In genomic region chr6:101534214-101535052, GRCm38 (mm10) we compare ENCODE assay signal across 9 mouse cellular contexts.
DNase-seq lines count a peak whose midpoint lies in the region; ATAC-seq and TF ChIP-seq lines count a peak whose summit lies in the region.
"Had no signal": no experiment of that assay in that cellular context is flagged by ENCODE, and none has a peak within 500 bp of the region (broad histone marks: within the 10 kb centered on the region; RNA-seq: fewer than 3 reads in every experiment).

No protein-coding gene starts in this region.

- peak; percentile 33 for DNase-seq in heart, adult 8-10 months (ENCODE audit: low spot score)
- no peak for DNase-seq in heart, postnatal 25 days (ENCODE audit: low spot score)
- peak; percentile 80 for DNase-seq in embryo, embryonic 10 days (ENCODE audit: low spot score)
- DNase-seq in hindbrain, postnatal 0 days (ENCODE audit: low spot score): peak; percentile 81
- peak; percentile 55 for DNase-seq in lung, postnatal 10 days
- peak; percentile 57 for DNase-seq in telencephalon, adult 2 months (ENCODE audit: low read depth, low spot score)
- DNase-seq in c-Kit-positive CD71-positive TER-119-positive erythroid progenitor cells, embryonic 14.5 days (ENCODE audit: low spot score): no peak

- no peak overlapping the region for H3K9ac ChIP-seq in hindbrain, postnatal 0 days (replicated peaks; ENCODE audit: low read length)

- H3K27me3 ChIP-seq in E14TG2a.4 (ENCODE audit: insufficient read depth, low read length): no peaks in the 10 kb centered on the region
- no peaks in the 10 kb centered on the region for H3K27me3 ChIP-seq in hindbrain, postnatal 0 days (ENCODE audit: insufficient read depth, low read length)

- intact Hi-C loops in heart, postnatal 25 days (cut with DNase I): loop anchor here (1.0 to 5.0 kb wide), 4 partner anchors 157 to 652 kb away; partner anchors contain the start of gene Pdzrn3

- no peaks in the 10 kb centered on the region for H3K36me3 ChIP-seq in E14TG2a.4 (ENCODE audit: insufficient read depth, low read length)
- no peaks in the 10 kb centered on the region for H3K36me3 ChIP-seq in hindbrain, postnatal 0 days (ENCODE audit: insufficient read depth, low read length)

- no peaks in the 10 kb centered on the region for H3K9me3 ChIP-seq in E14TG2a.4 (ENCODE audit: low read length)
- H3K9me3 ChIP-seq in hindbrain, postnatal 0 days (ENCODE audit: low read length): no peaks in the 10 kb centered on the region

- no peak; the same call in 1 of the 2 replicates for ATAC-seq in hindbrain, postnatal 0 days

- no peak overlapping the region for H3K4me3 ChIP-seq in E14TG2a.4 (replicated peaks; ENCODE audit: low read length)
- no peak overlapping the region for H3K4me3 ChIP-seq in hindbrain, postnatal 0 days (ENCODE audit: low read length)
- H3K4me3 ChIP-seq: myocyte had no signal

- no peak overlapping the region for H3K27ac ChIP-seq in hindbrain, postnatal 0 days

- WGBS in hindbrain, postnatal 0 days: 39% methylated on average over 9 of the region's 9 CpGs

- no peak overlapping the region for H3K4me2 ChIP-seq in hindbrain, postnatal 0 days (ENCODE audit: low read depth, low read length)

- H3K4me1 ChIP-seq in E14TG2a.4 (replicated peaks; ENCODE audit: low read depth, low read length): no peaks in the 10 kb centered on the region
- no peaks in the 10 kb centered on the region; the same call in 1 of the 2 replicates for H3K4me1 ChIP-seq in hindbrain, postnatal 0 days (ENCODE audit: insufficient read depth, low read length)

- TF ChIP-seq CTCF in E14TG2a.4 (conservative IDR thresholded peaks at IDR 0.05; ENCODE audit: low read length): peak; percentile 41
- peak; percentile 88 for TF ChIP-seq CTCF in hindbrain, postnatal 0 days (IDR thresholded peaks at IDR 0.05; ENCODE audit: low read depth)

Comparison
In these comparisons a context has a peak if more than half of its experiments do, and no peak if none do; other contexts are left out.
1. DNase-seq: peak in heart, adult 8-10 months (single experiment), embryo, embryonic 10 days (single experiment), hindbrain, postnatal 0 days (single experiment), lung, postnatal 10 days (single experiment) and telencephalon, adult 2 months (single experiment); none in heart, postnatal 25 days (single experiment) and c-Kit-positive CD71-positive TER-119-positive erythroid progenitor cells, embryonic 14.5 days (single experiment).